Mouse (Mus musculus) heart, adult 2 months (tissue): Measurements from ENCODE around the gene Umad1.

Experiments
- CTCF ChIP-seq: fragments of 200-600 bp; IDR thresholded peaks from 2 replicates; pipeline ENCODE4 v1.8.1; 2022; ENCODE audit warnings: antibody characterized with exemption, mild to moderate bottlenecking, moderate library complexity
- EP300 ChIP-seq: fragments of 200-500 bp; IDR thresholded peaks from 2 replicates; pipeline ENCODE4 v1.6.1; 2011; ENCODE audit warnings: low read depth, low read length, control low read depth; ENCODE audit not compliant: insufficient read depth

- TF ChIP-seq CTCF (no peak), EP300 (no peak)
These were observed 208.7 kb downstream of the Umad1 start for GRCm38 (mm10) chr6:8467667-8468337.
